Mouse (Mus musculus) megakaryocyte, embryonic 14.5 days (primary cell): ENCODE data around the gene Lpcat2. TPM values are rescaled to one million over a fixed set of nuclear protein-coding genes. Genes with fewer than 3 reads are reported as not detected.

Experiments
- H3K27me3 ChIP-seq: replicated peaks from 2 replicates; pipeline ENCODE3; 2012; ENCODE audit warnings: inconsistent platforms
- H3K36me3 ChIP-seq: replicated peaks from 2 replicates; pipeline ENCODE3; 2012; ENCODE audit warnings: low read length, inconsistent platforms, mixed read lengths
- H3K4me1 ChIP-seq: 2 replicates; pipeline ENCODE4 v1.6.1; 2012; ENCODE audit warnings: inconsistent platforms
- H3K4me3 ChIP-seq: replicated peaks from 2 replicates; pipeline ENCODE3; 2012; ENCODE audit warnings: moderate library complexity, mild to moderate bottlenecking, inconsistent platforms
- H3K9me3 ChIP-seq: 2 replicates; pipeline ENCODE4 v1.6.1; 2012; ENCODE audit warnings: inconsistent platforms
- FLI1 ChIP-seq: IDR thresholded peaks from 2 replicates; pipeline ENCODE4 v1.6.1; 2012; ENCODE audit warnings: low read length, inconsistent platforms, mixed read lengths
- GATA1 ChIP-seq: IDR thresholded peaks from 3 replicates; pipeline ENCODE4 v1.6.1; 2012; ENCODE audit warnings: mixed read lengths, low read length, inconsistent platforms, borderline replicate concordance
- polyA plus RNA-seq: library from polyadenylated mRNA; stranded (reverse); fragments of >175 nt; gene quantifications from 2 replicates; pipeline ENCODE4 v1.2.3, GENCODE M21; 2012; ENCODE audit warnings: low replicate concordance; ENCODE audit not compliant: insufficient read depth

Gene Lpcat2
- polyA plus RNA-seq, 1 experiment = 1.6 TPM

- H3K27me3 ChIP-seq = no peaks in the 10 kb centered on the region
- TF ChIP-seq FLI1 = no peak
- TF ChIP-seq GATA1 = no peak
- H3K4me3 ChIP-seq = no peak overlapping the region
- H3K36me3 ChIP-seq = no peaks in the 10 kb centered on the region
- peaks cover 12% of the 10 kb centered on the region; the same call in 1 of the 2 replicates for H3K9me3 ChIP-seq
- no peaks in the 10 kb centered on the region for H3K4me1 ChIP-seq
Measured at GRCm38 (mm10) chr8:92954044-92954443, 98.9 kb downstream of the Lpcat2 start.

GRCm38 (mm10) chr8:92959779-92960178 is 104.6 kb downstream of the Lpcat2 start, which contains the start of gene Slc6a2:
Slc6a2 (plus strand) TSS chr8:92960079.
- Histone ChIP-seq H3K27me3 (peaks cover 28% of the 10 kb centered on the region), H3K9me3 (peaks cover 17% of the 10 kb centered on the region), H3K4me3 (no peak within 1 kb of the TSS), H3K4me1 (no peaks in the 10 kb centered on the region), H3K36me3 (no peaks in the 10 kb centered on the region)
- TF ChIP-seq FLI1 (no peak), GATA1 (no peak)

- Histone ChIP-seq H3K4me1 (no peaks in the 10 kb centered on the region), H3K27me3 (peaks cover 28% of the 10 kb centered on the region), H3K9me3 (peaks cover 17% of the 10 kb centered on the region), H3K4me3 (no peak overlapping the region), H3K36me3 (no peaks in the 10 kb centered on the region)
- no peak for TF ChIP-seq GATA1
- no peak for TF ChIP-seq FLI1
Measured at GRCm38 (mm10) chr8:92960451-92960911, 105.3 kb downstream of the Lpcat2 start.

GRCm38 (mm10) chr8:92961088-92961487 is 105.9 kb downstream of the Lpcat2 start:
- H3K9me3 ChIP-seq = peaks cover 15% of the 10 kb centered on the region
- TF ChIP-seq FLI1 (no peak), GATA1 (no peak)
- peaks cover 28% of the 10 kb centered on the region for H3K27me3 ChIP-seq
- H3K4me1 ChIP-seq = no peaks in the 10 kb centered on the region
- H3K36me3 ChIP-seq = no peaks in the 10 kb centered on the region
- H3K4me3 ChIP-seq = no peak overlapping the region

- Histone ChIP-seq H3K27me3 (peaks cover 26% of the 10 kb centered on the region), H3K4me1 (no peaks in the 10 kb centered on the region), H3K9me3 (peaks cover 12% of the 10 kb centered on the region), H3K4me3 (no peak overlapping the region), H3K36me3 (no peaks in the 10 kb centered on the region)
- TF ChIP-seq FLI1 (no peak), GATA1 (no peak)
Measured at GRCm38 (mm10) chr8:92964556-92964955, 109.4 kb downstream of the Lpcat2 start.

Other genes starting within 250 kb of the Lpcat2 start
- gene Irx6, start 181.1 kb upstream of the Lpcat2 start, polyA plus RNA-seq = not detected in 2 replicates
- gene Mmp2, start 28.0 kb upstream of the Lpcat2 start, polyA plus RNA-seq = 0.07 TPM in 1 of 2 replicates, not detected in the other
- gene Capns2, start 46.1 kb downstream of the Lpcat2 start, polyA plus RNA-seq = 0.18 TPM in 1 of 2 replicates, not detected in the other
- 0.07 TPM in 1 of 2 replicates, not detected in the other for gene Slc6a2, start 104.7 kb downstream of the Lpcat2 start, polyA plus RNA-seq
- not detected in 2 replicates for gene Ces1a, start 192.9 kb downstream of the Lpcat2 start, polyA plus RNA-seq
- not detected in 2 replicates for gene Ces1b, start 224.7 kb downstream of the Lpcat2 start, polyA plus RNA-seq